Mouse (Mus musculus) cerebellum, adult 9-10 months (tissue): ENCODE data around the gene Nup107.
"Not testable (repeated sequence)": the region's sequence is repeated elsewhere in the genome, so short reads cannot be mapped to it uniquely, and the experiment has no call there.

Experiments used
- DNase-seq: peaks from one replicate; pipeline ENCODE4 v3.0.0; 2022

Gene Nup107

DNA sequence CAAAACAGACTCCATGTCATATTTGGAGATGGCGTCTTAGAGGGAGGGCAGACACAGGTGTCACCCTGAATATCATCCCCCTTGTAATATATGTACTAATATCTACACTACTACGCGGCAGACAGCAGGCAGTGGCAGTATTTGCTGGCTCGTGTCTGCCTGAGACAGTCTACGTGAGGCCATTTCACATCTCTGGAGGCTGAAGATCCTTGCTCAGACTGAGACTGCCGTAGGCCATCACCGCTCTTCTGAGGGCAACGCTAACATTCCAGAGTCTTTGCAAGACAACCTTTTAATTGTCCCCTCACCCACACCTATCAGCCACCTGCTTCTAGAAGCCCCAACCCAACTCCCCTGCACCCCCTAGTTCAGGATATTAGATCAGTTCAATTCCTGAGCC lies 79.0 kb downstream of the Nup107 start:
- DNase-seq, result no peak

DNA sequence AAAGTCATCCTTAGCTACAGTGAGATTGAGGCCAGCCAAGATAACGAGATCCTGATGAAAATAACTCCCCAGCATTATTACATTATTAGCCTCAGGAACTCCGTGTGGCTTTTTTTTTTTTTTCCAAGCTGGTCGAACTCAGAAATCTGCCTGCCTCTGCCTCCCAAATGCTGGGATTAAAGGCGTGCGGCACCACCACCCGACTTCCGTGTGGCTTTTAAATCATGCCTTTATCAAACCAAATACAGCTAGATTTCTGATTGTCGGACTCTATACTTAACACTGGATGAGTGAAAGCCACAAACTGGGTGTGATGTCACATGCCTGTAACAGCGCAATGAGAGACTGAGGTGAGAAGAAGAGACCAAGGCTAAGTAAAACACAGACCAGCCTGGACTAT lies 79.6 kb downstream of the Nup107 start:
- DNase-seq, result no peak

DNA sequence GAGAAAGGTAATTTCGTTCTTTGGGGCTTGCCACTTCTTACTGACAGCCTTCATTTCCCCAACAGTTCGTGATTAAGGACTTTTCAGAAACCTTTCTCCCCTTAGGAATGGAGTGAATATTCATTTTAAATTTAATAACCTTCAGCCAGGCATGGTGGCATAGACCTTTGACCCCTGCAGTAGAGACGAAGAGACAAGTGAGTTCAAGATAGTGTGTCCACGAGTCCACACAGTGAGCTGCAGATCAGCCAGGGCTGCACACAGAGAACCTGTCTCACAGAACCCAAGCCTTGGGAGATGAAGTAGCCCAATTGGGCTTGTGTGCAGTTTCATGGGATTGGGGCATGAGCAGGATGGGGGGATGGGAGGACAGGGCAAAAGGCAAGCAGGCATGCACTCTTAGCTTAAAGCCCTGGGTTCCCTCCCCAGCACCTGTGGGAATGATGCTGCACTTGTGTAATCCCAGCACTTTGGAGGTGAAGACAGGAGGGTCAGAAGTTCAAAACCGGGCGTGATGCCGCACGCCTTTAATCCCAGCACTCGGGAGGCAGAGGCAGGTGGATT lies 80.2 kb downstream of the Nup107 start:
- DNase-seq, result peak; percentile 16

DNA sequence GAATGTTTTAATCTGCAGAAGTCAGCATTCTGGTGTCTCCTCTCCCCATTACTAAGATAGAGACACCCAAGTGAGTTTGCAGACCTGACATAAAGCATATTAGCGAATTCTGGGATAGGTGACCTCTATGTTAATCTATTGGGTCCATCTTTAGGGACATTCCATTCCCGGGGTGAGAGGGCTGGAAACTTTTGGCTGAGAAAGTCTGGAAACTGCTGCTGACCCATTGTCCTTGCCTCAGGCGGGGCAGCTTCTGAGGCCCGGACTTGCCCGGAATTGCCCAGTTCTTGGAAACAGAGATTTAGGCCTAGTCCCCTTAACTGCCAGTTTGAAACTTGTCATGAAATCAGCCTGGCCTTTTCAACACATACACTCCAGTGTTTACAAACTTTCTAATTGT lies 81.1 kb downstream of the Nup107 start:
- no peak for DNase-seq

DNA sequence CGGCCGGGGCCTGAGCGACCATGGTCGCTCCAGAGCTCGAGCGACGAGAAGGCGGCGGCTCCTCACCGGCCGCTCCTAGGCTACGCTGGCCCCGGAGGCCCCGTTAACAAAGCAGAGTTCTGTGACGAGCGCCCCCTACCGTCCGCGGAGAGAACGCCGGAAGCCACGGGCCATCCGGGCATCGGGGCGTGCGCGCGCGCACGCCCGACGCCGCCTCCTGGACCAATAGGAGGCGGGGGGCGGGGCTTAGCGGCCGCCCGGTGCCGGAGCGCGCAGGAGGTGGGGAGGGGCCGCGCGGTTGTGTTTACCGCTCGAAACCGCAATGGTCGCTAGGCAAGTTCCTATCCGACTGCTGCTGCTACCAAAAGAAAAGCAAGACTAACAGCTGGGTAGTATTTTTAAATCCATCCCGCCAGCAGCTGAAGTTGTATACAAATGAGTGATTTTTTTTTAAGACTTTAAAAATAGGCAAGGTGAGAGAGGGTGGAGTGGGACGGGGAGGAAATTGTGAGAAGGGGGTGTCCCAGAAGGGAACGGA lies 81.8 kb downstream of the Nup107 start, which contains the start of gene Mdm2:
Gene Mdm2 (minus strand): TSS at position 155 of the 538 bp plus-strand sequence.
- peak; percentile 96 for DNase-seq

DNA sequence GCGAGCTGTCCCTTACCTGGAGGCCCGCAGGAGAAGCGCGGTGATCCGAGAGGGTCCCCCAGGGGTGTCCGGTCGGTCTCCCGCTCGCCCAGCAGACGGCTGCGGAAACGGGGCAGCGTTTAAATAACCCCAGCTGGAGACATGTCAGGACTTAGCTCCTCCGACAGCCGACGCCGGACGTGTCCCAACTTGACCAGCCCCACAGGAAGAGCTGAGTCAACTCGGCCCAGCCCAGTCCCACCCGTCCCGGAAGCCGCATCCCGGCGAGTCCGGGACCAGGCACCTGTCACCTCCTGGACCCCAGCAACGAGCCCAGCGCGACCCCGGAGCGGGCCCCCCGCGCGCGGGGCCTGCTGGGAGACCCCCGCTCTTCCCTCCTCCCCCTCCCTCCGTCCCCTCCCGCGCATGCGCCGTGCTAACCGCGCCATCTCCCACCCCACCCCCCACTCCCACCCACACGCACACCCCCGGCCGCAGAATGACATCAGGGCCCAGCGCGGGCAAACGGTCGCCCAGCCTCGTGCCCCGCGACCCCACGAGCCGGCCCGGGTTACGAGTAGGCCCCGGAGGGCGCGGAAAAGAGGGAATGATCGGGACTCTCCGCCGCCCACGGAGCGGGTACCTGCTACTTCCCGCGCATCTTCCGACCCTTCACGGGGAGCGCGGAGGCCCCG lies 82.4 kb downstream of the Nup107 start:
- DNase-seq, result peak; percentile 77

DNA sequence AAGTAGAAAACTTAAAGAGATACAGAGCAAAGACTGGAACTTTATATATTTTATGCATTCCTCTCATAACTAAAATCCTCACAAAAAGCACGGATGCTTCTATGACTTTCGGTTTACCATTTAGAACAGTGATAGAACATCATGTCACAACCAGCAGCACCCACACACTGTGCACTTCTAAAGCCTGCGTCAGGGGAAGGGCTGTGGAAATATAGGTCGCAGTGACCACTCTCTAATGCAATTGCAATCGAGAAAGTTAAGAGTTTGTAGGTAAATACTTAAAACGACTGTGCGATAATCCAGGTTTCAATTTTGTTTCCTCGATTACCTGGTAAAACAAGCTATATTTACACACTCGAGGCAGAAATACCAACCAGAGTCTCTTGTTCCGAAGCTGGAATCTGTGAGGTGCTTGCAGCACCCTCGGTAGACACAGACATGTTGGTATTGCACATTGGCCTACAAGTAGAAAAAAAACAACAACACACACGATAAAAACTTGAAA lies 83.1 kb downstream of the Nup107 start:
- DNase-seq, result peak; percentile 20

DNA sequence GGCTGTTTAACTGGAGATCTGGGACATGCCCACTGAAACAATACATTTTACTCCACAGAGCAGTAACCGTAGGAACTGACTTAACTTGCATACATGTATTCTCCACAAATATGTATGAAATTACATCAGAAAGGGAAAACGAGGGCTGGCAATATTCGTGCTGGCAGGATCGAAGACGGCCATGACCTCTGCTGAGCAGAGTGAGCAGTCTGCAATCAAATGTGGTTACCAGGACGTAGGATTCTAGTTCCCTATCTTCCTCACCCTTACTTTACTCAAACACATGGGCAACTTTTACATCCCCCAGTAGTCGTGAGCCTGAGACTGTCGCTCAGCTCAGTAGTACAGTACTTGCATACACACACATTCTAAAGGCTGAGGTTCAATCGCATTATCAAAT lies 83.6 kb downstream of the Nup107 start:
- peak; percentile 17 for DNase-seq

DNA sequence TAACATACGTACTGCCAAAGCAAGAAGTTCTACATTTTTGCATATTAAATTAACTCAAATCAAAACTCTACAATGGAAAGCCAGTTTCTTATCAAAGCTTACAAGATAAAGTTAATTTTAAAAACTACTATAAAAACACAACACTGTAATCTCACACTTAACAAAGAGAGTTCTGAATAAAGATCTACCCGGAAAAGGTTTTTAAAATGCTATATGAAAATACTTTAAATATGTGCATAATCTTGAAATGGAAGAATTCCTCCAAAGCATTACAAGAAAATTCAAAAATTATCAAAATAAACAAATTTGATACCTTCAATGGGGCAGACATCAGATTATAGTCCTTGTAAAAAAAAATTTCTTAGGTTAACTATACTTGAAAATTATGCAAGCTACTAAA lies 84.1 kb downstream of the Nup107 start:
- no peak for DNase-seq

DNA sequence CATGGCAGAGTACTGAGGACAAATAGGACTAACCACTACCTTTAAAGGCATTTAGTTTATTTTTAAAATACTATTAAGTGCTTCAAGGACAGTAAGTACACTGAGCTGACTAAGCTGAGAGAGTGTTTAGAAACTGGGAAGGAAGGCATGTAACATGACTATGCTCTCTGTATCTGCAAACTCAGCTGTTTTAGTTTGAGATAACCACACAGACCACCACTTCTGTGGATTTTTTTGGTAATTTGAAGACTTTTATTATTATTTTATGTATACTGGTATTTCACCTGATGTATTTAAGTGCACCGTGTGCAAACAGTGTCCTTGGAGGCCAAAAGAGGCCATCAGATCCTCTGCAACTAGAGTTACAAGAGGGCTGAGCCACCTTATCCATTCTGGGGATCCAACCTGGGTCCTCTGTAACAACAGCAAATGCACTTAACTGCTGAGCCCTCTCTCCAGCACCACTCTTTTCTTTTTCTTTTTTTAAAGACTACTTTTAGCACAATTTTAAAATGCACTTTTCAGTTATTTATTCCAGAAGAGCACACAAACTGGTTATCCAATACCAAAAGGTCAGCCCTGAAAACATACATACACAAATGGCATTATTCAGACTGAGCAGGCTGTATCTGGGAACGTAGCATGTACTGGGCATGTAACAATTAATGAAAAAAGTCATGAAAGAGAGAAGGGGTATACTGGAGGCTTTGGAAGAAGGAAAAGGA lies 85.2 kb downstream of the Nup107 start:
- DNase-seq, result no peak

DNA sequence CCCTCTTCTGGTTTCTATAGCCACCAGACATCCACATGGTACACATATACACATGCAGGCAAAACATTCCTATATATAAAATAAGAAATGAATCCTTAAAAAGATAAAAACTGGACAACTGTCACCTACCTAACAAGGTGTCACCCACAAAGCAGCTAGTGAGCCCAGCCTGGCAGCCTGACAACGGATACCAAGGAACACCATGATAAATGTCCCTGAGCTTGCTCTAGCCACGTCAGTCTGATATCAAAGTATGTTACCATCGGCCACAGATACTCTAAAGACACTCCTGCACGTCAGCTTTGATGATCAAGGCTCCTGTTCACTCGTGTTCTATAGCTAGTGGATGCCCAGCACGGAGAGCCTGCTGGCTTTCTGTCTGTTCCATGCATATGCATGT lies 86.1 kb downstream of the Nup107 start:
- DNase-seq, result no peak

DNA sequence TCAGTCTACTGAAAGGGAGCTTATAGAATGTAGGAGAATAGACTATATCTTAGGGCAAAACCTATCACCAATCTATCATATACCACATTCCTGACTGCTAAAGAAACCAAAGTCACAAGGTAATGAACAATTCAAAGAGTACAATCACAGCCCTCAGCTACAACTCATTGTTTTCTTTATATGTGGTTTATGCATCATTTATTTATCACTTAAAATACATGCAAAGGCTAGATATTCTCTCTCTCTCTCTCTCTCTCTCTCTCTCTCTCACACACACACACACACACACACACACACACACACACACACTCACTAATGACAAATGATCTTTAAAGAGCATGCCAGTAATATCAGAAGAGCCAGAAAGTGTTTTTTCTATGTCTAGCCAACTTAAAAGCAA lies 86.7 kb downstream of the Nup107 start:
- DNase-seq, result no peak

DNA sequence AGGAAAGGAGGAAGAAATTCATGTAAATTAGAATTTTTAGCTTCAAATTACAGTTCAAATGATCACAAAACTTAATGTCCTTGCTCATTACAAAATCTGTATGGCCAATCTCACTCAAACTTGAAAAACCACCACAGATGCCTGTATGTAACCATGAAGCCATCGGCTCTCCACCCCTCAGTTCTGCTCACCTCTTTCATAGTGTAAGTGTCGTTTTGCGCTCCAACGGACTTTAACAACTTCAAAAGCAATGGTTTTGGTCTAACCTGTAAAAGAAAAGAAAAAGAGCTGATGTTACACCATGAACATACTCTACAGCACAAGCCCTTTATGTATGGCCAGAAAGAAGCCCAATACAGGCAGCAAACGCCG lies 87.6 kb downstream of the Nup107 start:
- no peak for DNase-seq

DNA sequence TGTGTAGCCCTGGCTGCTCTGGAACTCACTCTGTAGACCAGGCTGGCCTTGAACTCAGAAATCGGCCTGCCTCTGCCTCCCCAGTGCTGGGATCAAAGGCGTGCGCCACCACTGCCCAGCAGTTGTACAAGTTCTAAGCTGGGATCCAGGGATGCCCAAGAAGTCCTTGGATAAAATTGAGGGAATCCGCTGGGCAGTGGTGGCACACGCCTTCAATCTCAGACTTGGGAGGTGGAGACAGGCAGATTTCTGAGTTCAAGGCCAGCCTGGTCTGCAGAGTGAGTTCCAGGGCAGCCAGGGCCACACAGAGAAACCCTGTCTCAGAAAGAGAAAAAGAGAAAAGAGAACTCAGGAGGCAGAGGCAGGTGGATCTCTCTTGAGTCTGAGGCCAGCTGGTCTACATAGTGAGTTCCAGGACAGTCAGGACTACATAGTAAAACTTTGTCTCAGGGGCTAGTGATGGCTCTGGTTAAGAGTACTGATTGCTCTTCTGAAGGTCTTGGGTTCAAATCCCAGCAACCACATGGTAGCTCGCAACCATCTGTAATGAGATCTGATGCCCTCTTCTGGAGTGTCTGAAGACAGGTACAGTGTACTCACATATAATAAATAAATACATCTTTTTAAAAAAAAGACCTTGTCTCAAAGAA lies 88.1 kb downstream of the Nup107 start:
- not testable (repeated sequence) for DNase-seq

DNA sequence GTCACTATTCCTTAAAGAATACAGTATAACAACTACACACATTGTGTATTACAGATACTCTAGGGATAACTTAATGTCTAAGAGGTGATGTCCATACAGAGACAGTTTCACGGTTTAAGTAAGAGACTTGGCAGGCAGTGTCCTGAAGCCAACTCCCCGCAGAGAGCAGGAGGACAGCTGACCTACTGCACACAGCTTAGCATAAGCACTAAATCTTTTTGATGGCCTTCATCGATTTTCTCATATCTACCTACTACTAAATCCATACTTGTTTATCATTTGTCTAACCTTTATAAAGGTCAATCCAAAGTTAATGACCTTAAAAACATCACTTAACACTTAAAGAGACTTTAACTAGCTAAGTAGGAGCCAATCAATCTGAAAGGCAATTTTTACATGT lies 89.0 kb downstream of the Nup107 start:
- no peak for DNase-seq

DNA sequence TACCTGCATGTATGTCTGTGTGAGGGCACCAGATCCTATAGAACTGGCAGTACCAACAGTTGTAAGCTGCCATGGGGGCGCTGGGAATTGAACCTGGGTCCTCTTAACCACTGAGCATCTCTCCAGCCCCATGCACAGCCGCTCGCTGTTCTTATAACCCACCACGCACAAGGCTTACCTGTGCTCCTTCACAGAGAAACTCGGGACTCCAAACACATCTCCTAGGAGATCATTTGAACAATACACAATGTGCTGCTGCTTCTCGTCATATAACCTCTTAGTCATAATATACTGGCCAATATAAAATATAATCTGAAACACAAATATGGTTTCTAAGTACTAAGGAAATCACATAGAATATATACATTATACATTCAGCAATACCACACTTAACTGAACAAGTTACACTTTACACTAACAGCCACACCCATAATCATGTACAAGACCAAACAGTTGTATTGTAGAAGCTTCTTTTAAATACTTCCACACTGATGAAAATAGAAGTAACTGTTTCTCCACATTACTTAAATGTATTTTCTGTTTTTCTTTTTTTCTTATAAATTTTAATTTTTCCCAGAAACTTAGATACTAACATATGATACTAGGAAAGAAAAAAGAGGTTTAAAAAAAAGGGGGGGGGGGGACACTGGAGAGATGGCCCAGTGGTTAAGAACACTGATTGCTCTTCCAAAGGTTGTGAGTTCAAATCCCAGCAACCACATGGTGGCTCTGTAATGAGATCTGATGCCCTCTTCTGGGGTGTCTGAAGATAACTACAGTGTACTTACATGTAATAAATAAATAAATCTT lies 90.3 kb downstream of the Nup107 start:
- DNase-seq, result no peak

DNA sequence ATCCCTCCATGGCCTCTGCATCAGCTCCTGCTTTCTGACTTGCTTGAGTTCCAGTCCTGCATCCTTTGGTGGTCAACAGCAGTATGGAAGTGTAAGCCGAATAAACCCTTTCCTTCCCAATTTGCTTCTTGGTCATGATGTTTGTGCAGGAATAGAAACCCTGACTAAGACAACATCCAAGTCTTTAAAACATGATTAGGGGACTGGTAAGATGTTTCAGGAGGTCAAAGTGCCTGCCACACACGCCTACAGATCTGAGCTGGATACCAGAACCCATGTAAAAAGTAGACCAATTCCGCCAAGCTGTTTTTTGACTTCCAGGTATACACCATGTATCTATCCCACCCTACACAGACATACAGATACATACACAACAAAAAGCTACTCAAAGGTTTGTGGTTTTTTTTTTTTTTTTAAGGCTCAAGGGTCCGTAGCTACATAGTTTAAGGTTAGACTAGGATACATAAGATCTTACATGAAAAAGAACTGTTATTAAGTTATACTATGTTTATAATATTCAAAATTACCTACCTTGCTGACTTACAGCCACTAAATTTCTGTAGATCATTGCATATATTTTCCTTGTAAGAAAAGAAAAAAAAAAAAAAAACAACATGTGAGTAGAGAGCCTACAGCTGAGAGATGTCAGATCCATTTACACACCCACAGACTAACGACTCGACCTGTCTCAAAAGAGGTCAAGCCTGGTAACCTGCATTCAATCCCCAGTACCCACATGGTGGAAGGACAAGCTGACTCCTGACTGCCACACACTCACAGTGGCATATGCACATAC lies 91.3 kb downstream of the Nup107 start:
- no peak for DNase-seq
